Mouse (Mus musculus) brown adipose tissue, adult 24 weeks (tissue): ENCODE results near the gene Iqub. TPM values are rescaled to one million over a fixed set of nuclear protein-coding genes. Genes with fewer than 3 reads are reported as not detected.

Experiments
- H3K27ac ChIP-seq: fragments of 200-500 bp; replicated peaks from 2 replicates; pipeline ENCODE4 v1.5.1; 2012; ENCODE audit warnings: low read depth, mild to moderate bottlenecking, low read length
- H3K4me1 ChIP-seq: fragments of 200-500 bp; 2 replicates; pipeline ENCODE4 v1.6.1; 2012; ENCODE audit warnings: low read length, mixed read lengths; ENCODE audit not compliant: control insufficient read depth, insufficient read depth, insufficient read length
- H3K4me3 ChIP-seq: fragments of 200-500 bp; 2 replicates; pipeline ENCODE4 v1.5.1; 2012; ENCODE audit warnings: low read depth, mild to moderate bottlenecking, low read length, moderate library complexity; ENCODE audit not compliant: insufficient read depth
- polyA plus RNA-seq: library from polyadenylated mRNA; stranded (reverse); fragments of >200 nt; gene quantifications from 2 replicates; pipeline ENCODE4 v1.2.4, GENCODE M21; 2012; ENCODE audit not compliant: missing spikeins, insufficient read depth, insufficient read length

Iqub gene
- polyA plus RNA-seq, 1 experiment = not detected

- Histone ChIP-seq H3K27ac (peak within 1 kb of the TSS; percentile 84), H3K4me1 (no peaks in the 10 kb centered on the region), H3K4me3 (peak within 1 kb of the TSS; percentile 79)
Observed at GRCm38 (mm10) chr6:24527155-24528063, 12.5 kb upstream of the Iqub start, which contains the start of gene Ndufa5. TSS of gene Ndufa5 (minus strand) at chr6:24528013.

DNA sequence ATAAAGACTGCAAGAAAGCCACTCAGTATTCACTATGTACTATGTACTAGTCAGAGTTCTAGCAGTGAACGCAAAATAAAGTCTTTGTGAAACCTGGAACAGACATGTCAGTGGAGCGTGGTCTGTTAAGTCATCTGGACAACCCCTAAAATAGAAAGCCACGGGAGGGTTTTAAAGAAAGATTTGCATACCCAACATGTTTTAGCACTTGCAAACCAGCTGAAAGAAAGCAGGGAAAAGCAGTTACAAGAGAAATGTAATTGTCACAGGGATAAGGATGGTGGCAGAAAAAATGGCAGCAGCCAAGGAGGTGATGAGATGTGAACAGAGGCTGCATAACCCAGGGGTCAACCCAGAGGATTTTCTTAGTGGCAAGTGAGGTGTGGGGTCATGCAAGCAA lies 10.8 kb upstream of the Iqub start:
- no peak overlapping the region for H3K27ac ChIP-seq
- peak overlapping the region; percentile 25; the same call in 1 of the 2 replicates for H3K4me3 ChIP-seq

DNA sequence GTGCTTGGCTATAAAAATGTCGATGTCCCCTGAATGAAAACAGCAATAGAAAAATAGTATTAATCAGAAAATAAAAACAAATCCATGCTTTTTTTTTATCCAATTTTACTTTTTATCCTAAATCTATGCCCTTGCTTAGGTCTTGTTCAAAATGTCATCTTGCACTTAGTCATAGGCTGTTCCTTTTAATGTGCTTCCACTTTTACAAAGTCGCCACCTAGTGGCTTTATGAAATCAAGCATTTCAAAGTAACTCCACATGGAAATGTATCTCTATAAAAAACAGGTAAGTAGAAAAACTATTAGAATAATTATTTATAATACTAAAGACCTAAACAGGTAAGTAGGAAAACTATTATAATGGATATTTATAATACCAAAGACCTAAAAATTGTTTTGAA lies 1.3 kb upstream of the Iqub start:
- H3K4me3 ChIP-seq = no peak overlapping the region
- H3K4me1 ChIP-seq = no peaks in the 10 kb centered on the region
- H3K27ac ChIP-seq = no peak overlapping the region

More for the DNA sequence above, 10.8 kb upstream of the Iqub start:
- H3K4me1 ChIP-seq = no peaks in the 10 kb centered on the region

DNA sequence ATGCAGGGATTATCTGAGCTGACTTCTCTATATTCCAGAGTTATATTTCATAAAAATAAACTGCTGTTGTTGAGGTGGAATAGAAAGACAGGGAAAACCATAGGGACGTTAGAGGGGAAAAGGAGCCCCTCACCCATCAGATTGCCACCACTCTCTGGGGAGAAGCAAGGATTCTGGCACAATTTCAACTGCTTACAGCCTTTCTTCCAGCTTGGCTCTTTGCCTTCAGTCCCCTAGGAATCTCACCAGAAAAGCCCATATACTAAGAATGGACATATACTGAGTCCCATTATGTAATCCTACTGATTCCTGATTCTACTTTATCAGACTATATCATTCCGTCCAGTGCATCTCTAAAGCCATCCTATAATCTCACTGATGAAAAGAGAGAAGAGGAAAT lies 10.7 kb downstream of the Iqub start:
- Histone ChIP-seq H3K27ac (no peak overlapping the region), H3K4me1 (no peaks in the 10 kb centered on the region), H3K4me3 (no peak overlapping the region)

GRCm38 (mm10) chr6:24490341-24490740 lies 24.5 kb downstream of the Iqub start:
- no peak overlapping the region for H3K27ac ChIP-seq

DNA sequence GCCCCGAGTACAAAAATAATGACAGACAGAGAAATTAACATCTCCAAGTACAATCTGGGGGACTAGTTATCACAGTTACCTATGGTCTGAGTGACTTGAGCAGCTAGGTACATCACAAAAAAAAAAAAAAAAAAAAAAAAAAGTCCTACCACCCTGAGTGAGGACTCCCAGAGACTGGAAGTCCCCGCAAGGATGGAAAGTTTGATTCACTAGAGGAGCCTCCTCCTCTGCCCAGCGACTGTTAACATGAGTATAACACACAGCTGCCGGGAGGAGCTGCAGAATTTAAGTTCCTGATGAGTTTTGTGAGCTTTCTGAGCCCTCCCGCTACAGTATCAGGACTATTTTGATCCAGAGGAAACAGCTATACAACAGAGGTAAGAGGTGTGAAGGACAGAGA lies 28.3 kb downstream of the Iqub start:
- Histone ChIP-seq H3K27ac (no peak overlapping the region), H3K4me1 (no peaks in the 10 kb centered on the region), H3K4me3 (no peak overlapping the region)

More at GRCm38 (mm10) chr6:24490341-24490740, 24.5 kb downstream of the Iqub start:
- H3K4me1 ChIP-seq = no peaks in the 10 kb centered on the region
- H3K4me3 ChIP-seq = no peak overlapping the region

GRCm38 (mm10) chr6:24470571-24471132 lies 44.2 kb downstream of the Iqub start:
- no peak overlapping the region for H3K4me3 ChIP-seq
- no peaks in the 10 kb centered on the region for H3K4me1 ChIP-seq
- H3K27ac ChIP-seq = no peak overlapping the region

DNA sequence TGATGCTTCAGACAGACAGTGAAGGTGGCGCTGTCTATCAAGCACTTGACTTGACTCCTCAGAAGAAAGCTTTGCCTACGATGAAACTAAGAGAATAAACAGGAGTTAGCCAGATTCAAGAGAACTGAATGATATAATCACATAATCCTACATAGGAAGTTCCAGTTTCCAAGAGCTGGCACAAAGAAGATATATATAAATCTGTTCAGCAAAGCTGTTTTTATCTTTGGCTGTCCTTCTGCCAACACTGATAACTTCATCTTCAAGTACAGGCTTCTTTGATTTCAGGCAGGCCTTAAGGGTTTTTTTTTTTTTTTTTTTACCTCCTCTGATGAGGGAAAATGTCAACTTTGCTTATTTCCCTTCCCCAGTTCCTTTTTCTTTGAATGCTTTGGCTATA lies 44.7 kb downstream of the Iqub start:
- Histone ChIP-seq H3K27ac (no peak overlapping the region), H3K4me1 (no peaks in the 10 kb centered on the region), H3K4me3 (no peak overlapping the region)

- Histone ChIP-seq H3K4me1 (no peaks in the 10 kb centered on the region), H3K27ac (no peak overlapping the region), H3K4me3 (no peak overlapping the region)
Observed at GRCm38 (mm10) chr6:24456097-24456496, 58.8 kb downstream of the Iqub start.

- Histone ChIP-seq H3K4me3 (no peak overlapping the region), H3K4me1 (no peaks in the 10 kb centered on the region), H3K27ac (no peak overlapping the region)
Observed at GRCm38 (mm10) chr6:24451026-24451821, 63.6 kb downstream of the Iqub start.

DNA sequence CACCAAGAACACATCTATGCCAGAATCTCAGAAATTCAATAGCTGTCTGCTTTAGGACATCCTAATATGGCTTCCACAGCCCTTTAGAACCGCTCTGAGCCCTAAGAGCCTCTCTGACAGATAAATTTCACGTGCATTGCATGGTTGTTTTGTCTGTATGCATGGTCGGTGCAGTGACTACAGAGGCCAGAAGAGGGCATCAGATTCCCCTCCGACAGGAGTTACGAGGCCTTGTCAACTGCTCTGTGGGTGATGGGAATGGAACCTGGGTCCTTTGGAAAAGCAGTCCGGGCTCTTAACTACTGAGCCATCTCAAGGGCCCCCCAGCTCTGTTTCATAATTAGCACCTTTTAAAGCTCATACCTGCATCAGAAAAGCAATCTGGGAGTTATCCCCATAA lies 64.6 kb downstream of the Iqub start:
- Histone ChIP-seq H3K4me1 (no peaks in the 10 kb centered on the region), H3K27ac (no peak overlapping the region), H3K4me3 (no peak overlapping the region)

DNA sequence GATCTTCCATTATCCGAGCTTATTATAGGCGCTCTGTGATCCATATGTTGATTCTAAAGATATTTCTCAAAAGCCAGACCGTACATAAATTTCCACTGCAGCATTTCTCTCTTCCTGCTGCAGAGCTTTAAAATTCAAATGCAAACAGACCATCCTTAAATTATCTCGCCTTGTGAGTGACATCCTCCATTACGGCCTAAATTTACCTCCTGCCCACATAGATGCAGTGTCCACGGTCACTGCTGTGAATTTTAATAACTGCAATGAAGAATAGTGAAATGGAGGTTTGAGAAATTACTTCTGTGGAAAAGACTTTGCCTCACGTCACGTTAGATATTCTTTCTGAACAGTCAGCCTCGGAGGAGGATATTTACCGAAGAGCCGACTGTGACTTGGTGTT lies 98.8 kb downstream of the Iqub start:
- Histone ChIP-seq H3K27ac (no peak overlapping the region), H3K4me1 (no peaks in the 10 kb centered on the region), H3K4me3 (no peak overlapping the region)

- Histone ChIP-seq H3K4me3 (no peak overlapping the region), H3K4me1 (no peaks in the 10 kb centered on the region)
Observed at GRCm38 (mm10) chr6:24415500-24415899, 99.4 kb downstream of the Iqub start.

DNA sequence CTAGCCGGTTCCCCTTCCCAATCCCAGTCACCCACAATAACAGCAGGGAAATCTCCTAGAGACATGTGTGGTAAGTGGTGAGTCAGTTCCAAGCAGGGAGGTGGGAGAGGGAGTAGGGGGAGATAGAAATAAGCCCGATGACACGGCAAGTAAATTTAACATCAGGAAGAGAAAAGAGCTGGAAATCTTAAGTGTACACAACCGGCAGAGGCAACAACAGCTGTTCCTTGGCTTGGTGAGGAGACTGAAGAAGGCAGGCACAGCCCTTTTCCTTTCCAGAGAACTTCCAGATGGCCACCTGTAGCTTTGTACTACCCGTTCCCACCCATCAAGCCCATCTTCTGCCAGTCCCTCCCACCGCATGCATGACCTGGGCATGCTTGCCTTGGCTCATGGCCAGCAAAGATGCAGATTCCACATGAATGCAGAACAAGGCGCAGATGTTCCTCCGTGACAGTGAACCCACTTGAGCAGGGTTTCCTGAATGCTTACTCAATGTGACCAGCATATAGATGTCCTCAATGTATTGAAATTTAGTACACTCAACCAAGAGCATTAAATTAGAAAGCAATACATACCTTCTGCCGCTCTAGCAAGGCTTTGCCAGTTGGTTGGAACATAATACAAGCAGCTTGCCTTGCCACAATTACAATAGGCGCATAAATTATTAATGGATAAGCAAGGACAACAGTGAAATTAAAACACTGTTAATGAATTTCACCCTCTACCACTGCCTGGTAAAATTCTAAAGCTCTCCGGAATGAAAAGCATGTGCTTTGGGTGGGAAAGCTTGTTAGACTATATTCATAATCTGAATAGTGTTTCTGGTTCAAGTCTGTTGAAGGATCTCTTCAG lies 106.1 kb downstream of the Iqub start:
- H3K4me3 ChIP-seq = no peak overlapping the region
- no peaks in the 10 kb centered on the region for H3K4me1 ChIP-seq
- no peak overlapping the region for H3K27ac ChIP-seq

More at GRCm38 (mm10) chr6:24415500-24415899, 99.4 kb downstream of the Iqub start:
- H3K27ac ChIP-seq = no peak overlapping the region
